ENCODE assay signal across 16 mouse cellular contexts in genomic region chr8:84079206-84079605, GRCm38 (mm10). TPM values are rescaled to one million over a fixed set of nuclear protein-coding genes. Genes with fewer than 3 reads are reported as not detected.
"Had no signal": no experiment of that assay in that cellular context is flagged by ENCODE, and none has a peak within 500 bp of the region (broad histone marks: within the 10 kb centered on the region; RNA-seq: fewer than 3 reads in every experiment).

No protein-coding gene starts in this region.

- H3K9ac ChIP-seq: intestine, embryonic 15.5 days; limb, embryonic 13.5 days; liver, embryonic 14.5 days; lung, embryonic 15.5 days; midbrain, embryonic 15.5 days; neural tube, embryonic 12.5 days; stomach, embryonic 15.5 days had no signal

- H3K4me1 ChIP-seq: intestine, embryonic 15.5 days had no signal

- DNase-seq: kidney, adult 2 months; layer of hippocampus, postnatal 36 days; left cerebral cortex, postnatal 4 days; right cerebral cortex, postnatal 14 days; thymus, postnatal 36 days had no signal

- H3K27me3 ChIP-seq: intestine, embryonic 15.5 days; limb, embryonic 13.5 days; lung, embryonic 15.5 days; megakaryocyte, embryonic 14.5 days; midbrain, embryonic 15.5 days; neural tube, embryonic 12.5 days; stomach, embryonic 15.5 days had no signal

- H3K4me2 ChIP-seq: intestine, embryonic 15.5 days; limb, embryonic 13.5 days; lung, embryonic 15.5 days; midbrain, embryonic 11.5 days; midbrain, embryonic 15.5 days; neural tube, embryonic 12.5 days; stomach, embryonic 15.5 days had no signal

- H3K4me3 ChIP-seq: intestine, embryonic 15.5 days; limb, embryonic 13.5 days; lung, embryonic 15.5 days; megakaryocyte, embryonic 14.5 days; midbrain, embryonic 15.5 days; neural tube, embryonic 12.5 days; stomach, embryonic 15.5 days had no signal

- H3K9me3 ChIP-seq: intestine, embryonic 15.5 days; limb, embryonic 13.5 days; lung, embryonic 15.5 days; megakaryocyte, embryonic 14.5 days; midbrain, embryonic 15.5 days; neural tube, embryonic 12.5 days; stomach, embryonic 15.5 days had no signal

- ATAC-seq: intestine, embryonic 15.5 days; midbrain, embryonic 15.5 days had no signal

- H3K27ac ChIP-seq: intestine, embryonic 15.5 days; limb, embryonic 13.5 days; liver, embryonic 14.5 days; lung, embryonic 15.5 days; midbrain, embryonic 15.5 days; neural tube, embryonic 12.5 days; stomach, embryonic 15.5 days had no signal

RNA-seq across cellular contexts. Expression of gene Gm10643, which starts 14.3 kb away (rescaled TPM):
- polyA plus RNA-seq: liver, adult 2 months had no signal

RNA-seq across cellular contexts. Expression of gene Rln3, which starts 34.4 kb away (rescaled TPM):
- polyA plus RNA-seq: kidney, embryonic 16.5 days; limb, embryonic 13.5 days; liver, adult 2 months; liver, embryonic 14.5 days; lung, embryonic 15.5 days; midbrain, embryonic 11.5 days; neural tube, embryonic 12.5 days; stomach, embryonic 15.5 days had no signal
